Mouse (Mus musculus): ENCODE measurements around the gene Ptgds. TPM values are rescaled to one million over a fixed set of nuclear protein-coding genes. Genes with fewer than 3 reads are reported as not detected.

The Ptgds gene
- total and polyA plus RNA-seq, 3 experiments: 472 to 795 (median 774) TPM

- WGBS: 81% methylated on average over 20 of the region's 20 CpGs
- no peak for TF ChIP-seq EP300 (IDR thresholded peaks at IDR 0.05; ENCODE audit: insufficient read depth, low read depth, low read length)
- TF ChIP-seq POLR2A (IDR thresholded peaks at IDR 0.05; ENCODE audit: insufficient read depth, low read depth, low read length): no peak
- TF ChIP-seq CTCF (IDR thresholded peaks at IDR 0.05): no peak
- Histone ChIP-seq H3K9ac (ENCODE audit: low read depth, low read length) (no peak overlapping the region), H3K4me1 (ENCODE audit: control insufficient read depth, insufficient read depth, low read length) (no peaks in the 10 kb centered on the region), H3K27ac (no peak overlapping the region), H3K36me3 (ENCODE audit: control insufficient read depth, insufficient read depth, low read length) (no peaks in the 10 kb centered on the region), H3K79me2 (replicated peaks; ENCODE audit: control insufficient read depth, insufficient read depth, low read length) (no peaks in the 10 kb centered on the region), H3K27me3 (ENCODE audit: control insufficient read depth, insufficient read depth, low read length) (no peaks in the 10 kb centered on the region), H3K4me3 (no peak overlapping the region)
- DNase-seq: no peak
- intact Hi-C loops (cut with DNase I): no loop called here
Observed at GRCm38 (mm10) chr2:25441067-25441466, 28.8 kb downstream of the Ptgds start.

- intact Hi-C loops (cut with DNase I): no loop called here
- Histone ChIP-seq H3K4me1 (ENCODE audit: control insufficient read depth, insufficient read depth, low read length) (no peaks in the 10 kb centered on the region), H3K27ac (no peak overlapping the region), H3K79me2 (replicated peaks; ENCODE audit: control insufficient read depth, insufficient read depth, low read length) (no peaks in the 10 kb centered on the region), H3K36me3 (ENCODE audit: control insufficient read depth, insufficient read depth, low read length) (no peaks in the 10 kb centered on the region), H3K9ac (ENCODE audit: low read depth, low read length) (no peak overlapping the region), H3K27me3 (ENCODE audit: control insufficient read depth, insufficient read depth, low read length) (no peaks in the 10 kb centered on the region), H3K4me3 (no peak overlapping the region)
- TF ChIP-seq CTCF (IDR thresholded peaks at IDR 0.05) (no peak), EP300 (IDR thresholded peaks at IDR 0.05; ENCODE audit: insufficient read depth, low read depth, low read length) (no peak), POLR2A (IDR thresholded peaks at IDR 0.05; ENCODE audit: insufficient read depth, low read depth, low read length) (no peak)
- 84% methylated on average over 10 of the region's 10 CpGs for WGBS
- DNase-seq: no peak
Observed at GRCm38 (mm10) chr2:25436286-25436820, 33.5 kb downstream of the Ptgds start.

GRCm38 (mm10) chr2:25434292-25434691 lies 35.6 kb downstream of the Ptgds start:
- 85% methylated on average over 8 of the region's 8 CpGs for WGBS

GRCm38 (mm10) chr2:25433101-25433500 lies 36.7 kb downstream of the Ptgds start:
- Histone ChIP-seq H3K27ac (no peak overlapping the region), H3K79me2 (replicated peaks; ENCODE audit: control insufficient read depth, insufficient read depth, low read length) (no peaks in the 10 kb centered on the region), H3K36me3 (ENCODE audit: control insufficient read depth, insufficient read depth, low read length) (no peaks in the 10 kb centered on the region), H3K9ac (ENCODE audit: low read depth, low read length) (no peak overlapping the region), H3K27me3 (ENCODE audit: control insufficient read depth, insufficient read depth, low read length) (no peaks in the 10 kb centered on the region), H3K4me3 (no peak overlapping the region), H3K4me1 (ENCODE audit: control insufficient read depth, insufficient read depth, low read length) (no peaks in the 10 kb centered on the region; the same call in 1 of the 2 replicates)
- WGBS: 83% methylated on average over 17 of the region's 17 CpGs
- intact Hi-C loops (cut with DNase I): no loop called here
- DNase-seq: no peak
- TF ChIP-seq POLR2A (IDR thresholded peaks at IDR 0.05; ENCODE audit: insufficient read depth, low read depth, low read length) (no peak), CTCF (IDR thresholded peaks at IDR 0.05) (no peak), EP300 (IDR thresholded peaks at IDR 0.05; ENCODE audit: insufficient read depth, low read depth, low read length) (no peak)

More at GRCm38 (mm10) chr2:25434292-25434691, 35.6 kb downstream of the Ptgds start:
- no peaks in the 10 kb centered on the region for H3K27me3 ChIP-seq (ENCODE audit: control insufficient read depth, insufficient read depth, low read length)
- H3K27ac ChIP-seq: no peak overlapping the region
- TF ChIP-seq EP300 (IDR thresholded peaks at IDR 0.05; ENCODE audit: insufficient read depth, low read depth, low read length) (no peak), POLR2A (IDR thresholded peaks at IDR 0.05; ENCODE audit: insufficient read depth, low read depth, low read length) (no peak), CTCF (IDR thresholded peaks at IDR 0.05) (no peak)
- no peak overlapping the region for H3K4me3 ChIP-seq
- H3K79me2 ChIP-seq (replicated peaks; ENCODE audit: control insufficient read depth, insufficient read depth, low read length): no peaks in the 10 kb centered on the region
- no peaks in the 10 kb centered on the region for H3K36me3 ChIP-seq (ENCODE audit: control insufficient read depth, insufficient read depth, low read length)
- H3K9ac ChIP-seq (ENCODE audit: low read depth, low read length): no peak overlapping the region
- DNase-seq: no peak
- intact Hi-C loops (cut with DNase I): no loop called here
- H3K4me1 ChIP-seq (ENCODE audit: control insufficient read depth, insufficient read depth, low read length): no peaks in the 10 kb centered on the region

- Histone ChIP-seq H3K27ac (no peak overlapping the region), H3K27me3 (ENCODE audit: control insufficient read depth, insufficient read depth, low read length) (no peaks in the 10 kb centered on the region), H3K36me3 (ENCODE audit: control insufficient read depth, insufficient read depth, low read length) (no peaks in the 10 kb centered on the region), H3K9ac (ENCODE audit: low read depth, low read length) (no peak overlapping the region), H3K4me3 (no peak overlapping the region), H3K79me2 (replicated peaks; ENCODE audit: control insufficient read depth, insufficient read depth, low read length) (no peaks in the 10 kb centered on the region), H3K4me1 (ENCODE audit: control insufficient read depth, insufficient read depth, low read length) (no peaks in the 10 kb centered on the region; the same call in 1 of the 2 replicates)
- intact Hi-C loops (cut with DNase I): no loop called here
- TF ChIP-seq EP300 (IDR thresholded peaks at IDR 0.05; ENCODE audit: insufficient read depth, low read depth, low read length) (no peak), CTCF (IDR thresholded peaks at IDR 0.05) (no peak), POLR2A (IDR thresholded peaks at IDR 0.05; ENCODE audit: insufficient read depth, low read depth, low read length) (no peak)
- DNase-seq: no peak
- WGBS: 76% methylated on average over 11 of the region's 11 CpGs
Observed at GRCm38 (mm10) chr2:25432326-25433098, 37.3 kb downstream of the Ptgds start.

GRCm38 (mm10) chr2:25431308-25431855 lies 38.5 kb downstream of the Ptgds start:
- H3K27ac ChIP-seq: no peak overlapping the region
- H3K4me3 ChIP-seq: no peak overlapping the region
- no peak for DNase-seq
- no peak overlapping the region for H3K9ac ChIP-seq (ENCODE audit: low read depth, low read length)
- no peaks in the 10 kb centered on the region for H3K27me3 ChIP-seq (ENCODE audit: control insufficient read depth, insufficient read depth, low read length)
- WGBS: 85% methylated on average over 6 of the region's 6 CpGs
- no peaks in the 10 kb centered on the region for H3K36me3 ChIP-seq (ENCODE audit: control insufficient read depth, insufficient read depth, low read length)
- H3K4me1 ChIP-seq (ENCODE audit: control insufficient read depth, insufficient read depth, low read length): no peaks in the 10 kb centered on the region; the same call in 1 of the 2 replicates
- no peak for TF ChIP-seq EP300 (IDR thresholded peaks at IDR 0.05; ENCODE audit: insufficient read depth, low read depth, low read length)
- TF ChIP-seq CTCF (IDR thresholded peaks at IDR 0.05): no peak
- no peak for TF ChIP-seq POLR2A (IDR thresholded peaks at IDR 0.05; ENCODE audit: insufficient read depth, low read depth, low read length)
- no peaks in the 10 kb centered on the region for H3K79me2 ChIP-seq (replicated peaks; ENCODE audit: control insufficient read depth, insufficient read depth, low read length)
- intact Hi-C loops (cut with DNase I): loop anchor here (2.0 kb wide), 1 partner anchor 29 kb away; the partner anchor contains the start of gene Paxx
